Mouse (Mus musculus) kidney, adult 2 months (tissue): ENCODE data around the gene Msn.

ENCODE experiments used
- CTCF ChIP-seq: fragments of 200-500 bp; conservative IDR thresholded peaks from 2 replicates; pipeline ENCODE4 v1.5.1; 2011; ENCODE audit warnings: low read depth, mild to moderate bottlenecking, control low read depth, low read length, moderate library complexity, mixed read lengths; ENCODE audit not compliant: insufficient read depth, insufficient read length
- POLR2A ChIP-seq: fragments of 200-500 bp; IDR thresholded peaks from one replicate; pipeline ENCODE4 v1.6.1; 2011; ENCODE audit warnings: low read depth, low read length, control low read depth

- TF ChIP-seq POLR2A (no peak), CTCF (no peak)
Observed at GRCm38 (mm10) chrX:96095509-96096499, at the start of gene Msn.
